Mouse (Mus musculus): ENCODE measurements around the gene Gm44502. TPM values are rescaled to one million over a fixed set of nuclear protein-coding genes. Genes with fewer than 3 reads are reported as not detected.

Gm44502 gene
- total and polyA plus RNA-seq, 2 experiments from 2014 or later = 1.6 TPM; not detected in 1

GRCm38 (mm10) chr15:89404831-89405623 is 24.5 kb downstream of the Gm44502 start:
- no peak overlapping the region for H3K4me2 ChIP-seq (ENCODE audit: low read depth, low read length)
- H3K27me3 ChIP-seq (ENCODE audit: insufficient read depth, low read length) = no peaks in the 10 kb centered on the region
- peaks cover 5% of the 10 kb centered on the region for H3K9me3 ChIP-seq (ENCODE audit: low read length)
- 86% methylated on average over 10 of the region's 10 CpGs for WGBS
- no peaks in the 10 kb centered on the region for H3K36me3 ChIP-seq (ENCODE audit: insufficient read depth, low read length)
- ATAC-seq (no peak), DNase-seq (ENCODE audit: low spot score) (no peak)
- no peak for TF ChIP-seq CTCF (IDR thresholded peaks at IDR 0.05; ENCODE audit: low read depth)
- no peak overlapping the region for H3K27ac ChIP-seq
- no peaks in the 10 kb centered on the region for H3K4me1 ChIP-seq (ENCODE audit: insufficient read depth, low read length)
- H3K4me3 ChIP-seq (ENCODE audit: low read length) = no peak overlapping the region
- H3K9ac ChIP-seq (replicated peaks; ENCODE audit: low read length) = no peak overlapping the region

GRCm38 (mm10) chr15:89402471-89402870 is 27.0 kb downstream of the Gm44502 start:
- DNase-seq (ENCODE audit: low spot score) = no peak
- TF ChIP-seq CTCF (IDR thresholded peaks at IDR 0.05; ENCODE audit: low read depth) = no peak
- Histone ChIP-seq H3K9ac (replicated peaks; ENCODE audit: low read length) (no peak overlapping the region), H3K36me3 (ENCODE audit: insufficient read depth, low read length) (no peaks in the 10 kb centered on the region), H3K4me2 (ENCODE audit: low read depth, low read length) (no peak overlapping the region), H3K27ac (no peak overlapping the region), H3K27me3 (ENCODE audit: insufficient read depth, low read length) (no peaks in the 10 kb centered on the region), H3K4me3 (ENCODE audit: low read length) (no peak overlapping the region), H3K9me3 (ENCODE audit: low read length) (no peaks in the 10 kb centered on the region; the same call in 1 of the 2 replicates), H3K4me1 (ENCODE audit: insufficient read depth, low read length) (no peaks in the 10 kb centered on the region)
- WGBS = 82% methylated on average over 1 of the region's 1 CpGs
- no peak for ATAC-seq

GRCm38 (mm10) chr15:89399716-89400115 is 29.8 kb downstream of the Gm44502 start:
- no peak for DNase-seq (ENCODE audit: low spot score)
- Histone ChIP-seq H3K27me3 (ENCODE audit: insufficient read depth, low read length) (no peaks in the 10 kb centered on the region), H3K4me3 (ENCODE audit: low read length) (no peak overlapping the region), H3K4me2 (ENCODE audit: low read depth, low read length) (no peak overlapping the region), H3K9ac (replicated peaks; ENCODE audit: low read length) (no peak overlapping the region), H3K27ac (no peak overlapping the region), H3K36me3 (ENCODE audit: insufficient read depth, low read length) (no peaks in the 10 kb centered on the region), H3K4me1 (ENCODE audit: insufficient read depth, low read length) (no peaks in the 10 kb centered on the region), H3K9me3 (ENCODE audit: low read length) (no peaks in the 10 kb centered on the region)
- ATAC-seq = no peak
- TF ChIP-seq CTCF (IDR thresholded peaks at IDR 0.05; ENCODE audit: low read depth) = no peak
- 44% methylated on average over 1 of the region's 1 CpGs for WGBS

- 53% methylated on average over 2 of the region's 2 CpGs for WGBS
- Histone ChIP-seq H3K4me2 (ENCODE audit: low read depth, low read length) (no peak overlapping the region), H3K4me1 (ENCODE audit: insufficient read depth, low read length) (no peaks in the 10 kb centered on the region), H3K9ac (replicated peaks; ENCODE audit: low read length) (no peak overlapping the region), H3K9me3 (ENCODE audit: low read length) (no peaks in the 10 kb centered on the region), H3K4me3 (ENCODE audit: low read length) (no peak overlapping the region), H3K27ac (no peak overlapping the region), H3K36me3 (ENCODE audit: insufficient read depth, low read length) (no peaks in the 10 kb centered on the region), H3K27me3 (ENCODE audit: insufficient read depth, low read length) (no peaks in the 10 kb centered on the region)
- ATAC-seq = peak; percentile 67; the same call in 1 of the 2 replicates
- TF ChIP-seq CTCF (IDR thresholded peaks at IDR 0.05; ENCODE audit: low read depth) = no peak
- DNase-seq (ENCODE audit: low spot score) = peak; percentile 30
Measured at GRCm38 (mm10) chr15:89398146-89398545, 31.4 kb downstream of the Gm44502 start.

GRCm38 (mm10) chr15:89396883-89397282 is 32.6 kb downstream of the Gm44502 start:
- 88% methylated on average over 4 of the region's 4 CpGs for WGBS
- H3K9ac ChIP-seq (replicated peaks; ENCODE audit: low read length) = no peak overlapping the region
- no peak for TF ChIP-seq CTCF (IDR thresholded peaks at IDR 0.05; ENCODE audit: low read depth)
- H3K27ac ChIP-seq = no peak overlapping the region
- no peak for DNase-seq (ENCODE audit: low spot score)
- no peaks in the 10 kb centered on the region for H3K27me3 ChIP-seq (ENCODE audit: insufficient read depth, low read length)
- no peaks in the 10 kb centered on the region for H3K4me1 ChIP-seq (ENCODE audit: insufficient read depth, low read length)
- H3K4me3 ChIP-seq (ENCODE audit: low read length) = no peak overlapping the region
- H3K4me2 ChIP-seq (ENCODE audit: low read depth, low read length) = no peak overlapping the region
- H3K9me3 ChIP-seq (ENCODE audit: low read length) = no peaks in the 10 kb centered on the region
- H3K36me3 ChIP-seq (ENCODE audit: insufficient read depth, low read length) = no peaks in the 10 kb centered on the region
- ATAC-seq = no peak

- WGBS = 82% methylated on average over 10 of the region's 10 CpGs
- no peak overlapping the region for H3K4me2 ChIP-seq (ENCODE audit: low read depth, low read length)
Measured at GRCm38 (mm10) chr15:89390081-89390480, 39.4 kb downstream of the Gm44502 start.

GRCm38 (mm10) chr15:89387127-89387526 is 42.4 kb downstream of the Gm44502 start:
- H3K36me3 ChIP-seq (ENCODE audit: insufficient read depth, low read length) = no peaks in the 10 kb centered on the region
- H3K9ac ChIP-seq (replicated peaks; ENCODE audit: low read length) = no peak overlapping the region
- ATAC-seq (no peak), DNase-seq (ENCODE audit: low spot score) (no peak)
- no peak overlapping the region for H3K27ac ChIP-seq
- H3K4me1 ChIP-seq (ENCODE audit: insufficient read depth, low read length) = no peaks in the 10 kb centered on the region
- no peaks in the 10 kb centered on the region for H3K27me3 ChIP-seq (ENCODE audit: insufficient read depth, low read length)
- no peak overlapping the region for H3K4me2 ChIP-seq (ENCODE audit: low read depth, low read length)
- TF ChIP-seq CTCF (IDR thresholded peaks at IDR 0.05; ENCODE audit: low read depth) = no peak
- 43% methylated on average over 12 of the region's 12 CpGs for WGBS
- H3K9me3 ChIP-seq (ENCODE audit: low read length) = no peaks in the 10 kb centered on the region
- H3K4me3 ChIP-seq (ENCODE audit: low read length) = no peak overlapping the region

More at GRCm38 (mm10) chr15:89390081-89390480, 39.4 kb downstream of the Gm44502 start:
- TF ChIP-seq CTCF (IDR thresholded peaks at IDR 0.05; ENCODE audit: low read depth) = no peak
- H3K4me1 ChIP-seq (ENCODE audit: insufficient read depth, low read length) = no peaks in the 10 kb centered on the region
- no peak overlapping the region for H3K9ac ChIP-seq (replicated peaks; ENCODE audit: low read length)
- H3K4me3 ChIP-seq (ENCODE audit: low read length) = no peak overlapping the region
- H3K9me3 ChIP-seq (ENCODE audit: low read length) = no peaks in the 10 kb centered on the region
- DNase-seq (ENCODE audit: low spot score) (no peak), ATAC-seq (no peak)
- H3K36me3 ChIP-seq (ENCODE audit: insufficient read depth, low read length) = no peaks in the 10 kb centered on the region
- no peaks in the 10 kb centered on the region for H3K27me3 ChIP-seq (ENCODE audit: insufficient read depth, low read length)
- H3K27ac ChIP-seq = no peak overlapping the region

Data from hindbrain, postnatal 0 days (tissue).